Mouse (Mus musculus) stomach, postnatal 0 days (tissue): Measurements from ENCODE around the gene Mrto4.

Experiments
- CTCF ChIP-seq: IDR thresholded peaks from 2 replicates; pipeline ENCODE4 v1.5.1; 2016; ENCODE audit warnings: antibody characterized with exemption, low read depth, mild to moderate bottlenecking, moderate library complexity
- EP300 ChIP-seq: optimal IDR thresholded peaks from 2 replicates; pipeline ENCODE3; 2016; ENCODE audit warnings: antibody characterized with exemption

GRCm38 (mm10) chr4:139379719-139380118 is 27.3 kb upstream of the Mrto4 start:
- TF ChIP-seq CTCF (no peak), EP300 (no peak)
